Mouse (Mus musculus) limb, embryonic 10.5 days (tissue): ENCODE measurements around the gene Ankrd2. TPM values are rescaled to one million over a fixed set of nuclear protein-coding genes. Genes with fewer than 3 reads are reported as not detected.
A peak's percentile ranks its signal among the peaks of the same experiment; 100 is the strongest.

Experiments
- DNase-seq: peaks from one replicate; pipeline ENCODE4 v3.0.0-alpha.2; 2017; ENCODE audit warnings: low spot score
- H3K27ac ChIP-seq: fragments of 300-500 bp; sonication (generic); 2 replicates; pipeline ENCODE4 v1.5.1; 2016; ENCODE audit warnings: mild to moderate bottlenecking
- H3K27me3 ChIP-seq: fragments of 300-500 bp; sonication (generic); 2 replicates; pipeline ENCODE4 v1.6.1; 2016; ENCODE audit warnings: low read depth, mild to moderate bottlenecking; ENCODE audit not compliant: poor library complexity, severe bottlenecking
- H3K36me3 ChIP-seq: fragments of 300-500 bp; sonication (generic); 2 replicates; pipeline ENCODE4 v1.6.1; 2016; ENCODE audit warnings: mild to moderate bottlenecking, moderate library complexity
- H3K4me1 ChIP-seq: fragments of 300-500 bp; sonication (generic); 2 replicates; pipeline ENCODE4 v1.6.1; 2016
- H3K4me3 ChIP-seq: fragments of 300-500 bp; sonication (generic); 2 replicates; pipeline ENCODE4 v1.5.1; 2016; ENCODE audit warnings: mild to moderate bottlenecking, moderate library complexity
- H3K9me3 ChIP-seq: fragments of 300-500 bp; sonication (generic); replicated peaks from 2 replicates; pipeline ENCODE4 v1.6.1; 2016; ENCODE audit warnings: mild to moderate bottlenecking
- WGBS: fragments of 180-500 bp; shearing (Covaris S2); methylation state at CpG from one replicate; pipeline ENCODE4 v1.1.7; 2016; 5-methylcytosine and 5-hydroxymethylcytosine counted together
- polyA plus RNA-seq: library from polyadenylated mRNA; unstranded; fragments of >200 nt; fragmentation: Nextera tagmentation; extraction: Ambion mirVana; gene quantifications from 2 replicates; pipeline ENCODE4 v1.2.1, GENCODE M21; 2016

Ankrd2 gene
- polyA plus RNA-seq, 1 experiment from 2014 or later = not detected

DNA sequence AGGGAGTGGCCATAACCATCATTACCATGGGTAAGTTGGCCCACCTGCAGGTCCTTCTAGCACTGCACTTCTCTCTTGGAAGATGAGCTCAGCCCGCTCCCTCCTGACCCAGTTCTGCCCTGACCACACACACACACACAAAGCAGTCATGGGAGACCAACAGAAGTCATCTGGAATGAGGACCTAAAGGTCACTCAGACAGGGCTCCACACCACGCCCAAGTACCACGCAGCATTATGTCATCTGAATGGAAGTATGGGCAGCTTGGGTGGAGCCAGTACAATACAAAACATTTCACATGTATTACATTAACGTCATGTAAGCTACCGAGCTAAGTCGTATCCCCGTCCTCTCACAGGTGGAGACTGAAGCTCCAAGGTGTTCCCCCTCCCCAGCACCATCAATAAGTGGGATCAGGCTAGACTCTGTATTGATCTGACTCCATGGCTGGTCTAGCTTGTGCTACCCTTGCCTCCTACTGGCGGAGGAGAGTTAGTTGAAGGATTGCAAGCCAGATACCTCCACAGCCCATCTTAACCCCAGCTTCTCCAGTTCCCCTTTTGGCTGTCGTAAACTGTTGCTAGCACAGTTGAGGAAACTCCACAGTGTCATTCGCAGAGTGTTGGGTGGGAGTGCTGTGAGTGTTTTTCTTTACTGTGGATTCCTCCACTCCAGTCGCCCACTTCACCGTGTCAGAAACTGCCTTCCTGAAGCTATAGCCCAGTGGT lies 34.4 kb upstream of the Ankrd2 start:
- H3K36me3 ChIP-seq = no peaks in the 10 kb centered on the region
- H3K4me1 ChIP-seq = peaks cover 52% of the 10 kb centered on the region
- 94% methylated on average over 12 of the region's 12 CpGs for WGBS
- H3K9me3 ChIP-seq = no peaks in the 10 kb centered on the region
- H3K27me3 ChIP-seq = no peaks in the 10 kb centered on the region
- peak overlapping the region; percentile 59 for H3K27ac ChIP-seq
- no peak for DNase-seq
- no peak overlapping the region for H3K4me3 ChIP-seq

DNA sequence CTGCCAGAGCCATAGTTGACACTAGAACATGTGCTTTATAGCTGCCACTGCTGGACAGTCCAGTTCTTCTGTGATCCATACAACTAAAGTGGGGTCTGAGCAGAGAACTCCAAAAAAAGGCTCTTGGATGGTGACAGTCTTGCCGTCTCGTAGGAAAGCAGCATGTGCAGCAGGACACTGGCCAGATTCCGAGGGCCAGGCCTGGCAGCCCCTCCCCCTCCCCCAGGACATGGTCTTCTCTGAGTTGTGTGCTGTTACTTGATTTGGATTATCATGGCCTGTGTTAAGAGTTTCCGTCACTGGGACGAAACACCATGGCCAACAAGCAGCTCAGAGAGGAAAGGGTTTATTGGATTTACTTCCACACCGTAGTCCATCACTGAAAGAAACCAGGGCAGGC lies 31.5 kb upstream of the Ankrd2 start:
- Histone ChIP-seq H3K9me3 (no peaks in the 10 kb centered on the region), H3K27me3 (no peaks in the 10 kb centered on the region), H3K4me1 (peaks cover 55% of the 10 kb centered on the region), H3K4me3 (no peak overlapping the region), H3K27ac (no peak overlapping the region), H3K36me3 (no peaks in the 10 kb centered on the region)
- DNase-seq = no peak
- 79% methylated on average over 6 of the region's 6 CpGs for WGBS

GRCm38 (mm10) chr19:42005616-42006015 lies 30.2 kb upstream of the Ankrd2 start:
- whole genome bisulfite sequencing = 73% methylated on average over 3 of the region's 3 CpGs
- Histone ChIP-seq H3K27ac (no peak overlapping the region), H3K36me3 (no peaks in the 10 kb centered on the region), H3K4me1 (peaks cover 45% of the 10 kb centered on the region), H3K4me3 (no peak overlapping the region), H3K27me3 (no peaks in the 10 kb centered on the region), H3K9me3 (no peaks in the 10 kb centered on the region)
- no peak for DNase-seq

DNA sequence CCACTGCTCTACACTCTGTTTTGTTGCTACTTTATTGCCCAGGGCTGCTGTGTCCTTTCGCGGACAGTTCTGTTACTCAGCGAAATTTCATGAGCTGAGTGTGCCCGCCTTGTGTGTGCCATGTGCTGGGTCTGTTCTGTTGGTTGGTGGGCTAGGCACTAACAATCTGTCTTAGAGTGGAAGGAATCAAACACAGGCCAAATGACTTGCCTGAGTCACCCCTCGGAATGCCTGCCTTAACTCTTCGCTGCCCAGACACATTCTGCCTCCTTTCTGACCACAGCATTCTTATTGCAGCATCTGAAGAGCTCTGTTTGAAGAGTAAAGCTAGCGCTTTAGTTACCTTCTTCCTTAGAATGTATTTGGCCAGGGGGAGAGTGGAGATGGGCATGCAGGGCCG lies 29.2 kb upstream of the Ankrd2 start:
- DNase-seq = no peak
- Histone ChIP-seq H3K4me3 (no peak overlapping the region), H3K36me3 (no peaks in the 10 kb centered on the region), H3K4me1 (peaks cover 41% of the 10 kb centered on the region), H3K27ac (no peak overlapping the region), H3K27me3 (no peaks in the 10 kb centered on the region), H3K9me3 (no peaks in the 10 kb centered on the region)
- WGBS = 59% methylated on average over 8 of the region's 8 CpGs

GRCm38 (mm10) chr19:42008586-42008985 lies 27.2 kb upstream of the Ankrd2 start:
- DNase-seq = no peak
- no peaks in the 10 kb centered on the region for H3K9me3 ChIP-seq
- no peaks in the 10 kb centered on the region for H3K27me3 ChIP-seq
- peaks cover 6% of the 10 kb centered on the region; the same call in 1 of the 2 replicates for H3K36me3 ChIP-seq
- peaks cover 40% of the 10 kb centered on the region for H3K4me1 ChIP-seq
- H3K4me3 ChIP-seq = no peak overlapping the region
- peak overlapping the region; percentile 32; the same call in 1 of the 2 replicates for H3K27ac ChIP-seq
- WGBS = 61% methylated on average over 3 of the region's 3 CpGs

DNA sequence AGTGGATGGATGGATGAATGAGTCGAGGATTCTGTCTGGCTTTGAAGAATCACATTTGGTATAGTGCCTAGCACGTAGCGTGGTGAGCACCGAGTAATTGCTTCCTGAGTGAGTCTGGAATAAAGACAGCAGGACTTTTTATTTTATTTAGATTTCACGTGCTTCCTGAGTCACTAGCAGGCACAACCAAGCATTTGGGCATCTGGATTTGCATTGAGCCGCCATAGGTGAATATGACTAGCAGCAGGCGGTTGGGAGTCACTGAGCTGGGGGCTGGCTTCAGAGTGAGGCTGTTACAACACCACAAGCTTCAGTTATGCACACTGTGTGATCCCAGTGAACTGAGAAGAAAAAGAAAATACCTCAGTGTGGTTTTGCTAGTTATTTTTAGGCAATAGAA lies 26.7 kb upstream of the Ankrd2 start:
- peak overlapping the region; percentile 32; the same call in 1 of the 2 replicates for H3K27ac ChIP-seq
- DNase-seq = no peak
- H3K4me1 ChIP-seq = peaks cover 40% of the 10 kb centered on the region
- 54% methylated on average over 7 of the region's 7 CpGs for WGBS
- H3K9me3 ChIP-seq = no peaks in the 10 kb centered on the region
- no peak overlapping the region for H3K4me3 ChIP-seq
- H3K36me3 ChIP-seq = peaks cover 6% of the 10 kb centered on the region; the same call in 1 of the 2 replicates
- no peaks in the 10 kb centered on the region for H3K27me3 ChIP-seq

GRCm38 (mm10) chr19:42010436-42010835 lies 25.4 kb upstream of the Ankrd2 start:
- Histone ChIP-seq H3K9me3 (no peaks in the 10 kb centered on the region), H3K27me3 (no peaks in the 10 kb centered on the region), H3K27ac (no peak overlapping the region), H3K4me3 (no peak overlapping the region), H3K4me1 (peaks cover 40% of the 10 kb centered on the region), H3K36me3 (peaks cover 6% of the 10 kb centered on the region; the same call in 1 of the 2 replicates)
- no peak for DNase-seq
- WGBS = 76% methylated on average over 4 of the region's 4 CpGs

DNA sequence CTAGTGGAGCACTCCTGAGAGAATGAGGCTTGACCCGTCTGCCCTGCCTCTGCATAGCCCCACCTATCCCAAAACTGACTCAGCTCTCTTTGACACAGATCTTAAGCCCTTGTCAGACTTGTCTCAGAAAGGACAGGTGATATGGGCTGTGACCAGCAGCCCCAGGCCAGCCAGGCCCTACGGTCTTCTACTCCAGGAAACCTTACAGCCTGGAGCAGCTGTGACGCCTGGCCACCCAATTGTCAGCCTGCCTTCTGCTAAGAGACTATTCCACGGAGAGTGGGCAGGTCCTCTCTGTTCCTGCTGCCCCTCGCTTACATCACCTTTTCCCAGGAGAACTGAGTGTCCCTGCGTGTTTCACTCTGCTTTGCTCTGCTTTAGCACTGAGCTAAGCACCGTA lies 24.7 kb upstream of the Ankrd2 start:
- Histone ChIP-seq H3K4me1 (peaks cover 42% of the 10 kb centered on the region), H3K27ac (no peak overlapping the region), H3K27me3 (no peaks in the 10 kb centered on the region), H3K9me3 (no peaks in the 10 kb centered on the region), H3K4me3 (no peak overlapping the region), H3K36me3 (peaks cover 6% of the 10 kb centered on the region; the same call in 1 of the 2 replicates)
- WGBS = 88% methylated on average over 7 of the region's 7 CpGs
- no peak for DNase-seq

DNA sequence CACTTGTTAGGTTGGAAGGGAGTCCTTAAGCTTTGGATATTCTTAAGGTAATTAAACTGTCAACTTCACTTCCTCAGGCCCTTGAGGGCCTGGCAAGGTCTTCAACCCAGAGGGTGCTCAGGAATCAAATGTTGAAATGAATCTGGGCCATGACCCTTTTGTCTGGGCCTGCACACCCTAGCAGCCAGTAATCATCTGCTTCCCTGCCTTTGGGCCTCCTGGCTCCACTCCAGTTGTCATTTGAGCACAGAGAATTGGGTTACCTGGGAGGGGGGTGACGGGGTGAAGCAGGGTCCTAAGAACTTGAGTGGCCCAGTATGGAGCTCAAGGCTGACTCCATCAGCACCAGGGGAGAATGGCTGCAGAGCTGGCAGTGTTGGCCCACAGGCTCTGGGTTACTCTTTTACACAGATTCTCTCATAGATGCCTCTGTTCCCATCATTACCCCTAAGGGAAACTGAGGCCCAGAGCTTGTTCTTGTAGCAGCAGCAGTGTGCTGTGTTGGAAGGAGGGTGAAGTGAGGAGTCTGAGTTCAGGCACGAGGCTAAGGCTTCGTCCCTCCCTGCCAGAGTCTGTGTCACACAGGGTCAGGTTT lies 21.5 kb upstream of the Ankrd2 start:
- peaks cover 6% of the 10 kb centered on the region; the same call in 1 of the 2 replicates for H3K36me3 ChIP-seq
- H3K27me3 ChIP-seq = no peaks in the 10 kb centered on the region
- no peak overlapping the region for H3K27ac ChIP-seq
- H3K4me3 ChIP-seq = no peak overlapping the region
- peaks cover 44% of the 10 kb centered on the region for H3K4me1 ChIP-seq
- H3K9me3 ChIP-seq = no peaks in the 10 kb centered on the region
- WGBS = 78% methylated on average over 3 of the region's 3 CpGs
- no peak for DNase-seq

- 93% methylated on average over 6 of the region's 6 CpGs for WGBS
- H3K9me3 ChIP-seq = no peaks in the 10 kb centered on the region
Observed at GRCm38 (mm10) chr19:42015001-42015400, 20.8 kb upstream of the Ankrd2 start.

DNA sequence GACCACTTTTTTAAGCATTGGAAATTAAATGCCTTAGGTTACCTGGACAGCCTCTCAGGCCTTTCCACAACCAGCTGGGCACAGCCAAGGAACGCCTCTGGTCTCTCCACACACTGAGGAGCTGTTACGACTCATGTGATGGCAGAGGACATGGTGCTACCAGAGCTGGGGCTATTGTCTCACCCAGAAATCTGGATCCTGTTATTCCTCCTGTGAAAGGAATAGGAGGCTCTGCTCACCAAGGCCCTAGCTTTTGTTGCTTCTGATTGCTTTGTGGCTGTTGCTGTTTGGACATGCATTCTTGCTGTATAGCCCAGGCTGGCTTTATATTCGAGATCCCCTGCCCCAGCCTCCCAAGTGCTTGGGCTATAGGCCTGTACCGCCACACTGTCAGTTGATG lies 19.5 kb upstream of the Ankrd2 start:
- Histone ChIP-seq H3K4me3 (no peak overlapping the region), H3K9me3 (no peaks in the 10 kb centered on the region), H3K36me3 (peaks cover 6% of the 10 kb centered on the region; the same call in 1 of the 2 replicates), H3K4me1 (peaks cover 38% of the 10 kb centered on the region), H3K27ac (peak overlapping the region; percentile 77), H3K27me3 (no peaks in the 10 kb centered on the region)
- 83% methylated on average over 4 of the region's 4 CpGs for WGBS
- no peak for DNase-seq

More at GRCm38 (mm10) chr19:42015001-42015400, 20.8 kb upstream of the Ankrd2 start:
- Histone ChIP-seq H3K27ac (no peak overlapping the region), H3K4me1 (peaks cover 43% of the 10 kb centered on the region), H3K4me3 (no peak overlapping the region), H3K36me3 (peaks cover 6% of the 10 kb centered on the region; the same call in 1 of the 2 replicates), H3K27me3 (no peaks in the 10 kb centered on the region)
- DNase-seq = no peak

- no peaks in the 10 kb centered on the region for H3K9me3 ChIP-seq
- DNase-seq = no peak
- H3K36me3 ChIP-seq = peaks cover 6% of the 10 kb centered on the region; the same call in 1 of the 2 replicates
- 81% methylated on average over 5 of the region's 5 CpGs for WGBS
- peaks cover 42% of the 10 kb centered on the region for H3K4me1 ChIP-seq
- H3K27me3 ChIP-seq = no peaks in the 10 kb centered on the region
- no peak overlapping the region for H3K4me3 ChIP-seq
- H3K27ac ChIP-seq = peak overlapping the region; percentile 77
Observed at GRCm38 (mm10) chr19:42016840-42017239, 19.0 kb upstream of the Ankrd2 start.
